Mouse (Mus musculus) CH12.LX (cell line): ENCODE data around the gene Skida1. TPM values are rescaled to one million over a fixed set of nuclear protein-coding genes. Genes with fewer than 3 reads are reported as not detected.

Experiments used
- DNase-seq: peaks from one replicate; pipeline ENCODE4 v3.0.0-alpha.2; 2013; ENCODE audit errors: extremely low read depth
- H3K27ac ChIP-seq: 2 replicates; pipeline ENCODE4 v1.5.1; 2012; ENCODE audit warnings: low read depth, mild to moderate bottlenecking, control low read depth, moderate library complexity; ENCODE audit not compliant: insufficient read depth
- H3K27me3 ChIP-seq: replicated peaks from 2 replicates; pipeline ENCODE3; 2012; ENCODE audit warnings: inconsistent platforms
- H3K36me3 ChIP-seq, 2 experiments: replicated peaks in 1 of 2; 2 replicates each; pipeline versions ENCODE3 to v1.6.1; 2012; ENCODE audit warnings: inconsistent platforms in 1 of 2, low read length in 1 of 2, mild to moderate bottlenecking in 1 of 2, mixed read lengths in 1 of 2, moderate library complexity in 1 of 2; ENCODE audit not compliant: control insufficient read depth in 1 of 2, insufficient read depth in 1 of 2
- H3K4me1 ChIP-seq, 2 experiments: 2 replicates each; pipeline ENCODE4 v1.6.1; 2012; ENCODE audit warnings: inconsistent platforms in 1 of 2, moderate library complexity in 1 of 2; ENCODE audit not compliant: insufficient read depth in 2 of 2, control insufficient read depth in 1 of 2
- H3K4me2 ChIP-seq: 2 replicates; pipeline ENCODE4 v1.6.1; 2012; ENCODE audit warnings: low read depth, mild to moderate bottlenecking, control low read depth; ENCODE audit not compliant: poor library complexity, insufficient read depth, severe bottlenecking
- H3K4me3 ChIP-seq, 3 experiments: fragments of 150-350 bp in 1 of 3; sonication (generic) in 1 of 3; replicated peaks in 1 of 3; 2 replicates each; pipeline versions ENCODE3 to v1.5.1; 2011 to 2012; ENCODE audit warnings: low read depth in 2 of 3, low read length in 2 of 3, mild to moderate bottlenecking in 2 of 3, moderate library complexity in 2 of 3, control low read depth in 1 of 3, improper control_type of control experiment in 1 of 3, inconsistent platforms in 1 of 3, mixed read lengths in 1 of 3; ENCODE audit not compliant: poor library complexity in 1 of 3
- H3K79me2 ChIP-seq: replicated peaks from 2 replicates; pipeline ENCODE4 v1.6.1; 2012; ENCODE audit warnings: mild to moderate bottlenecking, moderate library complexity; ENCODE audit not compliant: control insufficient read depth, poor library complexity, insufficient read depth, severe bottlenecking; ENCODE audit errors: extremely low read depth
- H3K9ac ChIP-seq: 2 replicates; pipeline ENCODE4 v1.6.1; 2012; ENCODE audit warnings: low read depth, mild to moderate bottlenecking, control low read depth, moderate library complexity; ENCODE audit not compliant: insufficient read depth
- H3K9me3 ChIP-seq: replicated peaks from 2 replicates; pipeline ENCODE3; 2012; ENCODE audit warnings: low read length, inconsistent platforms, mixed read lengths
- CHD1 ChIP-seq: IDR thresholded peaks from 2 replicates; pipeline ENCODE4 v1.6.1; 2012; ENCODE audit warnings: low read depth, low read length, improper control_type of control experiment, inconsistent platforms
- CHD2 ChIP-seq: IDR thresholded peaks from 2 replicates; pipeline ENCODE4 v1.6.1; 2011; ENCODE audit warnings: low read length, improper control_type of control experiment
- CTCF ChIP-seq, 2 experiments: IDR thresholded peaks in 1 of 2; conservative IDR thresholded peaks in 1 of 2; 2 replicates each; pipeline ENCODE4 v1.5.1; 2011 to 2012; ENCODE audit warnings: low read depth in 2 of 2, low read length in 2 of 2, improper control_type of control experiment in 1 of 2, inconsistent platforms in 1 of 2, mild to moderate bottlenecking in 1 of 2, moderate library complexity in 1 of 2
- E2F4 ChIP-seq: IDR thresholded peaks from 2 replicates; pipeline ENCODE4 v1.6.1; 2011; ENCODE audit warnings: low read depth, low read length, improper control_type of control experiment; ENCODE audit not compliant: insufficient replicate concordance
- ELF1 ChIP-seq: IDR thresholded peaks from 2 replicates; pipeline ENCODE4 v1.6.1; 2014; ENCODE audit warnings: low read depth, mild to moderate bottlenecking, inconsistent platforms, low read length, improper control_type of control experiment
- HCFC1 ChIP-seq: IDR thresholded peaks from 2 replicates; pipeline ENCODE4 v1.6.1; 2012; ENCODE audit warnings: low read depth, mild to moderate bottlenecking, inconsistent platforms, low read length, improper control_type of control experiment
- IRF4 ChIP-seq: IDR thresholded peaks from 2 replicates; pipeline ENCODE4 v1.6.1; 2014; ENCODE audit warnings: low read depth, mild to moderate bottlenecking, inconsistent platforms, low read length, improper control_type of control experiment
- KAT2A ChIP-seq: IDR thresholded peaks from 2 replicates; pipeline ENCODE4 v1.6.1; 2012; ENCODE audit warnings: low read length, improper control_type of control experiment, inconsistent platforms; ENCODE audit not compliant: insufficient replicate concordance
- MAFK ChIP-seq: IDR thresholded peaks from 2 replicates; pipeline ENCODE4 v1.6.1; 2011; ENCODE audit warnings: low read length, improper control_type of control experiment; ENCODE audit not compliant: insufficient replicate concordance
- MAX ChIP-seq: IDR thresholded peaks from 2 replicates; pipeline ENCODE4 v1.6.1; 2011; ENCODE audit warnings: low read length, improper control_type of control experiment
- MEF2A ChIP-seq: IDR thresholded peaks from 2 replicates; pipeline ENCODE4 v1.6.1; 2014; ENCODE audit warnings: low read depth, mild to moderate bottlenecking, inconsistent platforms, low read length, improper control_type of control experiment, borderline replicate concordance
- MXI1 ChIP-seq: IDR thresholded peaks from 2 replicates; pipeline ENCODE4 v1.6.1; 2011; ENCODE audit warnings: mild to moderate bottlenecking, low read depth, low read length, improper control_type of control experiment
- MYC ChIP-seq: IDR thresholded peaks from 2 replicates; pipeline ENCODE4 v1.6.1; 2011; ENCODE audit warnings: low read depth, mild to moderate bottlenecking, improper control_type of control experiment, low read length
- NELFE ChIP-seq: IDR thresholded peaks from 2 replicates; pipeline ENCODE4 v1.6.1; 2011; ENCODE audit warnings: low read depth, low read length, improper control_type of control experiment
- POLR2A ChIP-seq: IDR thresholded peaks from 2 replicates; pipeline ENCODE4 v1.6.1; 2011; ENCODE audit warnings: low read depth, mild to moderate bottlenecking, improper control_type of control experiment, low read length
- RAD21 ChIP-seq: IDR thresholded peaks from 2 replicates; pipeline ENCODE4 v1.6.1; 2011; ENCODE audit warnings: low read depth, mild to moderate bottlenecking, low read length, improper control_type of control experiment, moderate library complexity
- SIN3A ChIP-seq: IDR thresholded peaks from 2 replicates; pipeline ENCODE4 v1.6.1; 2012; ENCODE audit warnings: low read length, improper control_type of control experiment, inconsistent platforms
- SMC3 ChIP-seq: IDR thresholded peaks from 2 replicates; pipeline ENCODE4 v1.6.1; 2011; ENCODE audit warnings: low read depth, low read length, improper control_type of control experiment
- TBP ChIP-seq: conservative IDR thresholded peaks from 2 replicates; pipeline ENCODE4 v1.6.1; 2011; ENCODE audit warnings: low read depth, low read length, improper control_type of control experiment
- UBTF ChIP-seq: IDR thresholded peaks from 2 replicates; pipeline ENCODE4 v1.6.1; 2012; ENCODE audit warnings: low read depth, mild to moderate bottlenecking, inconsistent platforms, low read length, improper control_type of control experiment, moderate library complexity
- ZC3H11A ChIP-seq: IDR thresholded peaks from 2 replicates; pipeline ENCODE4 v1.6.1; 2012; ENCODE audit warnings: low read depth, mild to moderate bottlenecking, inconsistent platforms, low read length, improper control_type of control experiment
- ZNF384 ChIP-seq: IDR thresholded peaks from 2 replicates; pipeline ENCODE4 v1.6.1; 2012; ENCODE audit warnings: low read depth, low read length, improper control_type of control experiment, inconsistent platforms
- dilution Hi-C: fragments of 300-500 bp; cut with MboI; formaldehyde crosslinking; loops from 2 replicates; pipeline ENCODE4 v1.14.3; 2020; ENCODE audit warnings: low sequenced_read_pairs; ENCODE audit not compliant: extremely low pct_unique_long_range_greater_than_20kb, extremely low pct_ligation_motif_present
- in situ Hi-C: fragments of 300-500 bp; cut with MboI; formaldehyde crosslinking; loops from 3 replicates; pipeline ENCODE4 v1.14.3; 2019; ENCODE audit warnings: low sequenced_read_pairs, low pct_ligation_motif_present, low pct_unique_long_range_greater_than_20kb, mixed read lengths
- polyA plus RNA-seq: library from polyadenylated mRNA; unstranded; fragments of >175 nt; gene quantifications from 2 replicates; pipeline ENCODE4 v1.2.1, GENCODE M21; 2012; ENCODE audit warnings: low read depth; ENCODE audit not compliant: insufficient read length
- total RNA-seq, 2 experiments: library from RNA; depleted of rRNA; stranded (reverse); fragments of 300-350 nt in 1 of 2; fragments of >200 nt in 1 of 2; gene quantifications; 2 replicates each; pipeline ENCODE4 v1.2.3; 2012 to 2014

The Skida1 gene
- total and polyA plus RNA-seq, 3 experiments: 0.35 to 0.85 (median 0.36) TPM

- peak overlapping the region; percentile 68 to 71 (median 68) for H3K4me3 ChIP-seq
- peaks cover 4 to 21% of the 10 kb centered on the region in 2 experiments for H3K4me1 ChIP-seq
- H3K9ac ChIP-seq: peak overlapping the region; percentile 76
- no peaks in the 10 kb centered on the region for H3K9me3 ChIP-seq
- H3K27ac ChIP-seq: peak overlapping the region; percentile 37; the same call in 1 of the 2 replicates
- dilution Hi-C loops (no loop called here), in situ Hi-C loops (loop anchor here (5.0 to 25.0 kb wide), 3 partner anchors 180 to 660 kb away; partner anchors contain the start of genes Bmi1 and Spag6)
- DNase-seq: peak; percentile 94
- H3K79me2 ChIP-seq: no peaks in the 10 kb centered on the region
- H3K4me2 ChIP-seq: peak overlapping the region; percentile 80
- H3K36me3 ChIP-seq: no peaks in the 10 kb centered on the region
- no peaks in the 10 kb centered on the region for H3K27me3 ChIP-seq
- TF ChIP-seq ZNF384: no peak
- 0 out of 2 replicates have a peak, but pooled peaks have one; percentile 27 for TF ChIP-seq TBP
- TF ChIP-seq SMC3: peak; percentile 91
- no peak for TF ChIP-seq MAFK
- TF ChIP-seq CTCF (conservative IDR thresholded peaks at IDR 0.05 in 1 of 2, IDR thresholded peaks at IDR 0.05 in 1 of 2; ENCODE audit: low read depth in 2 of 2, low read length in 2 of 2): peak; percentile 27 to 93; a peak in 2 of 4 replicates
- TF ChIP-seq RAD21: peak; percentile 94
- peak; percentile 76; the same call in 1 of the 2 replicates for TF ChIP-seq CHD2
- TF ChIP-seq MYC: 0 out of 2 replicates have a peak, but pooled peaks have one; percentile 43
- no peak for TF ChIP-seq E2F4
- no peak for TF ChIP-seq KAT2A
- TF ChIP-seq MXI1: 0 out of 2 replicates have a peak, but pooled peaks have one; percentile 33
- peak; percentile 11 for TF ChIP-seq HCFC1
- peak; percentile 53; the same call in 1 of the 2 replicates for TF ChIP-seq MEF2A
- TF ChIP-seq SIN3A: peak; percentile 4; the same call in 1 of the 2 replicates
- no peak for TF ChIP-seq IRF4
- peak; percentile 52 for TF ChIP-seq POLR2A
- TF ChIP-seq ELF1: peak; percentile 66
- no peak for TF ChIP-seq CHD1
- TF ChIP-seq UBTF: peak; percentile 34; the same call in 1 of the 2 replicates
- TF ChIP-seq NELFE: 0 out of 2 replicates have a peak, but pooled peaks have one; percentile 5
- TF ChIP-seq MAX: no peak; the same call in 1 of the 2 replicates
- TF ChIP-seq ZC3H11A: peak; percentile 60; the same call in 1 of the 2 replicates
Measured at GRCm38 (mm10) chr2:18027448-18028139, 21.3 kb downstream of the Skida1 start.
